Mouse (Mus musculus) ES-E14 (cell line): ENCODE results near the gene Astn2. TPM values are rescaled to one million over a fixed set of nuclear protein-coding genes. Genes with fewer than 3 reads are reported as not detected.

Source experiments
- DNase-seq: peaks from one replicate; pipeline ENCODE4 v3.0.0-alpha.2; 2013; ENCODE audit warnings: low read depth, low spot score
- H3K27ac ChIP-seq: 2 replicates; pipeline ENCODE4 v1.5.1; 2012; ENCODE audit warnings: low read depth, mild to moderate bottlenecking, low read length, moderate library complexity, mixed read lengths; ENCODE audit not compliant: poor library complexity, insufficient read depth, severe bottlenecking
- H3K36me3 ChIP-seq: 2 replicates; pipeline ENCODE4 v1.6.1; 2012; ENCODE audit warnings: mild to moderate bottlenecking, low read length, moderate library complexity, mixed read lengths; ENCODE audit not compliant: control insufficient read depth, poor library complexity, insufficient read depth, severe bottlenecking
- H3K4me1 ChIP-seq, 2 experiments: fragments of 150-350 bp in 1 of 2; sonication (generic) in 1 of 2; 2 replicates each; pipeline ENCODE4 v1.6.1; 2012; ENCODE audit warnings: low read length in 2 of 2, mild to moderate bottlenecking in 1 of 2, mixed read lengths in 1 of 2; ENCODE audit not compliant: control insufficient read depth in 2 of 2, insufficient read depth in 2 of 2, poor library complexity in 1 of 2
- H3K4me3 ChIP-seq, 2 experiments: fragments of 150-350 bp in 1 of 2; sonication (generic) in 1 of 2; 2 replicates each; pipeline ENCODE4 v1.5.1; 2012; ENCODE audit warnings: low read length in 2 of 2, low read depth in 1 of 2, mild to moderate bottlenecking in 1 of 2, mixed read lengths in 1 of 2; ENCODE audit not compliant: insufficient read depth in 1 of 2, poor library complexity in 1 of 2, severe bottlenecking in 1 of 2
- H3K9ac ChIP-seq: 2 replicates; pipeline ENCODE4 v1.6.1; 2012; ENCODE audit warnings: low read depth, mild to moderate bottlenecking, low read length, mixed read lengths; ENCODE audit not compliant: poor library complexity, insufficient read depth, severe bottlenecking
- H3K9me3 ChIP-seq: fragments of 150-350 bp; sonication (generic); 2 replicates; pipeline ENCODE4 v1.6.1; 2012; ENCODE audit warnings: low read depth, mild to moderate bottlenecking, low read length; ENCODE audit not compliant: control insufficient read depth, insufficient read depth
- CHD2 ChIP-seq: IDR thresholded peaks from 2 replicates; pipeline ENCODE4 v1.6.1; 2014; ENCODE audit warnings: mild to moderate bottlenecking, low read depth, low read length, inconsistent platforms
- HCFC1 ChIP-seq: IDR thresholded peaks from 2 replicates; pipeline ENCODE4 v1.6.1; 2012; ENCODE audit warnings: low read length, inconsistent platforms, borderline replicate concordance; ENCODE audit not compliant: insufficient read depth
- MAFK ChIP-seq: IDR thresholded peaks from 2 replicates; pipeline ENCODE4 v1.6.1; 2014; ENCODE audit warnings: mild to moderate bottlenecking, low read depth, low read length, inconsistent platforms; ENCODE audit not compliant: insufficient read depth
- ZC3H11A ChIP-seq: IDR thresholded peaks from 2 replicates; pipeline ENCODE4 v1.6.1; 2012; ENCODE audit warnings: low read depth, mild to moderate bottlenecking, inconsistent platforms, low read length, borderline replicate concordance
- ZNF384 ChIP-seq: IDR thresholded peaks from 2 replicates; pipeline ENCODE4 v1.6.1; 2012; ENCODE audit warnings: low read depth, low read length, inconsistent platforms
- in situ Hi-C, 2 experiments: fragments of 600-800 bp; cut with MboI; formaldehyde crosslinking; loops; one replicate each; pipeline ENCODE4 v1.15.1; 2025; ENCODE audit warnings: low sequenced_read_pairs in 2 of 2, inconsistent platforms in 1 of 2; ENCODE audit not compliant: unreplicated experiment in 2 of 2
- total RNA-seq: library from RNA; depleted of rRNA; stranded (reverse); fragments of 300-350 nt; gene quantifications from 2 replicates; pipeline ENCODE4 v1.2.3, GENCODE M21; 2012

Gene Astn2
- total RNA-seq, 1 experiment = 0.04 TPM

DNA sequence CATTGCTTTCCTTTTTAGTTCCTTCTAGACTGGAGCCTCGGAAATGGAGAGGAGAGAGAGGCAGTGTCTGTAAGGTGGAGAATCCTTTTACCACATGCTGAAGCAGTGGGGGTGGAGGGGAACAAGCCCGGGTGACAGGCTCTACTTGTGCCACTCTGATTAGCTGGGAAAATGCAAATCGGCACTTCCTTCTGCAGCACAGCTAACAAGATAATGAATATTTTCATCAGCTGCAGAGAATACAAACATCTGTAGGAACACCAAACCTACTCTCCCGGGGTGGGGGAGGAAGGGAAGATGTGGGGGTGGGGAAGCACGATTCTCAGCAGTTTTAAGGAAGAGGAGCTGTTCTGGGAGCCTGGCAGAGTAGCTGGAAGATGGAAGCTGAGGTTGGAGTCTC lies 725.5 kb downstream of the Astn2 start:
- Histone ChIP-seq H3K36me3 (no peaks in the 10 kb centered on the region), H3K4me1 (peaks cover 0 to 8% of the 10 kb centered on the region in 2 experiments; a peak in 3 of 4 replicates), H3K9ac (no peak overlapping the region), H3K9me3 (no peaks in the 10 kb centered on the region), H3K27ac (peak overlapping the region; percentile 16; the same call in 1 of the 2 replicates), H3K4me3 (no peak overlapping the region)
- no peak for DNase-seq
- in situ Hi-C loops = no loop called here
- TF ChIP-seq HCFC1 (no peak), ZC3H11A (no peak), ZNF384 (no peak), MAFK (no peak), CHD2 (no peak)

DNA sequence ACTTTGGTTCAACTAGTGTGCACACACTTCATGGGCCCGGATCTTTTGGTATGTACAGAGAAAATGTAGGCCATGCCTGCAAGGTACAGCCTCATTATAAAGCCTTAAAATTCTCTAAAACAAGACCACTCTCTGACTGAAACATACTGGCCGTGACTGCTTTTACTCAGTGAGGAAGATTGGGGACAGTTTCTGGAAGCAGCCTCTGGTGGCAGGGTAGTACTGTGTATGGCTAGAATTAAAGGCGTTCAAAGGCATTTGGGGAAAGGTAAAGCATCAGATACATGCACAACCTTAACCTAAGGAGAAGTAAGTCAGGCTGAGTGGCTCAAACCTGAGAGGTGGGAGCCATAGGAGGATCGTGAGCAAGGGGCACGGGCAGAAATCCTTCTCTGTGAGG lies 725.9 kb downstream of the Astn2 start:
- Histone ChIP-seq H3K4me3 (no peak overlapping the region), H3K27ac (no peak overlapping the region), H3K9me3 (no peaks in the 10 kb centered on the region), H3K4me1 (peaks cover 0 to 8% of the 10 kb centered on the region in 2 experiments; a peak in 3 of 4 replicates), H3K9ac (no peak overlapping the region), H3K36me3 (no peaks in the 10 kb centered on the region)
- DNase-seq = no peak
- TF ChIP-seq ZNF384 (no peak), HCFC1 (no peak), CHD2 (no peak), ZC3H11A (no peak), MAFK (no peak)
- in situ Hi-C loops = no loop called here

DNA sequence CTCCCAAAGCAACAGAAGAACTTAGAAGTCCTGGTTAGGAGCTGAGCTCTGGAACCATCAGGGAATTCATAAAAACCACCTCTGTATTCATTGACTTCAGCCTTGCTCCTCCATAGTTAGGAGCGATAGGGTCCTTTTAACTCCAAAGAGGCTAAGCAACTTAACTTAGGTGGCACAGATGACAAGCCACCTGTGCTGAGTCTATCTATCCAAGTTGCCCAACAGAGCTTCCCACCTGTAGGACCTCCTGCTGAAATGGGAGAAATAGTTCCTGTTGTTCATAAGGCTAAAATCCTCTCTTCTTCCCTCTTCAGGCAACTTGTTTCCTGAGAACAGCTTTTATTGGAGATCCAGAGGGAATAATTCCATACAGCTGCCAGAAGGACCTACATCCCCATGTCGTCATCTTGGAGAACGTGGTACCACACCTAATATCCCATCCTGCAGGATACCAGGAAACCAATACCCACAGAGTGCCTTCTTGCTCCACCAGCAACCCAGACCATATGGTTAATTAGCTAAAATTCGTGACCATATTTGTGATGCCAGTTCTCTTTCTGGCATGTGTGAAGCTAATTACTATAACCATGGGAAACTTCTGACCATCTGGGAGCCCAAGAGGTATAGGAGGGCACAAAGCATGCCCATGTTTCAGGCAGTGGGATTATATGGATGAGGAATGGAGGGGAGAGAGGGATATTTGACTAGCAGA lies 730.0 kb downstream of the Astn2 start:
- TF ChIP-seq ZC3H11A (no peak), HCFC1 (no peak), MAFK (no peak), ZNF384 (no peak), CHD2 (no peak)
- no peaks in the 10 kb centered on the region for H3K36me3 ChIP-seq
- in situ Hi-C loops = no loop called here
- peaks cover 0 to 6% of the 10 kb centered on the region in 2 experiments; a peak in 3 of 4 replicates for H3K4me1 ChIP-seq
- no peak overlapping the region for H3K4me3 ChIP-seq
- H3K9me3 ChIP-seq = no peaks in the 10 kb centered on the region
- DNase-seq = no peak
- no peak overlapping the region for H3K9ac ChIP-seq
- no peak overlapping the region for H3K27ac ChIP-seq

DNA sequence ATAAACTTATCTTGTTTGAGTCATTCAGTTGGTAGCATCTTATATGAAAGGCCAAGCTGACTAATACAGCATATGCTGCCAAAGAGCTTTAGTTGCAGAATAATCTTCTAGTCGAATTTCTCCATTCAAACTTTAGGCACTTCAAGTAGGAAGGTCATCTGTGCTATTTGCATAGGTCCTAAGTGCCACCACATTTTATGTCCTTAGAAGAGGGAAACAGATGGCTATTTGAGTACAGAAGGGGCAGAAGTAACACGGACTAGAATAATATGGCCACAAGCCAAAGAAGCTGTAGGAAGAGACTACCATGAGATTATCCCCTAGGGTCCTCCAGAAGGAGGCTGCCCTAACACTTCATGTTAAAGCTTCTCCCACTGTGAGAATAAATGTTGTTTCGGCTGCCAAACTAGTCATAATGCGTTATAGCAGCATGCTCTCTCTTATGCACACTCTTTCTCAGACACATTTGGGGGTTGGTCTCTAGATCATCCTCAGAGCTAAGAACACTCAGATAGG lies 730.9 kb downstream of the Astn2 start:
- Histone ChIP-seq H3K4me1 (peaks cover 0 to under 1% of the 10 kb centered on the region in 2 experiments; a peak in 1 of 4 replicates), H3K36me3 (no peaks in the 10 kb centered on the region), H3K27ac (no peak overlapping the region), H3K9me3 (no peaks in the 10 kb centered on the region), H3K9ac (no peak overlapping the region), H3K4me3 (no peak overlapping the region)
- DNase-seq = no peak
- in situ Hi-C loops = no loop called here
- TF ChIP-seq CHD2 (no peak), MAFK (no peak), ZC3H11A (no peak), ZNF384 (no peak), HCFC1 (no peak)

DNA sequence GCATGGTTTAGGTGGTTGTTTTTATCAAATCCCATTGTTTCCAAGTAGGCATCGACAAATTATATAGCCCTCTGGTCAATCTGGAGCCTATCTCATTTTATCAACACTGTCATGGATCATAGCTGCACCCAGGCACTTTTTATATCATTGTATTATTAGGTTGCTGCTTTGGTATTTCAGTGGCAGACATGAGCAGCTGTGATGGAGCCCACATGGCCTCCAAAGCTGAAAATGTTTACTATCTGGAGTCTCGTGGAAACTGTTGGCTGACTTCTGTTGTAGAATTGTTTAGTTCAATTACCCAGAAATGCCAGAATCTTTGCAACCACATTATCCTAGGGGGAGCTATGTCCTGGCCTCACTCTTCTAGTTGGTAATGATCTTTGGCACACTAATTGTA lies 732.1 kb downstream of the Astn2 start:
- no peak for DNase-seq
- H3K4me3 ChIP-seq = no peak overlapping the region
- H3K9me3 ChIP-seq = no peaks in the 10 kb centered on the region
- in situ Hi-C loops = no loop called here
- no peaks in the 10 kb centered on the region for H3K4me1 ChIP-seq
- no peak overlapping the region for H3K9ac ChIP-seq
- no peaks in the 10 kb centered on the region for H3K36me3 ChIP-seq
- H3K27ac ChIP-seq = no peak overlapping the region
- TF ChIP-seq CHD2 (no peak), MAFK (no peak), HCFC1 (no peak), ZC3H11A (no peak), ZNF384 (no peak)
